Comparison of ENCODE assay signal across 15 mouse cellular contexts in the genomic region with DNA sequence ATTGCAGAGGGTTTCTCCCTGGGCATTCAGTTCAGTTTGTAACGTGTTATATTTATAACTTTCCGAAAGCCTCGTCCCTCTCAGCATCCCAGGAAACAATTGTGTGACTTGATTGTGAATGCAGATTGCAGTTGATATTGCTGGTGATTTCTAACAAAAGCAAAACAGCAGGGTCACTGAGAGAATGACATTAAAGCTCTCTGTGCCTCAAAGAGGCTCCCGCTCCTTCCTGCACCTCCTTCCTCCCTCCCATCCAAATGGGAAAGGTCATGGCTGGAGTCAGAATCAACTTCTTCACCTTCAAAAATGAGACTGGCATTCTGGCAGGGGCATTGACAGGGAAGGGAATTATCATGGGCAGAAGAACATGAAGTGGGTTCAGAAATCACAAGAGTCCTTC.
"Had no signal": no experiment of that assay in that cellular context is flagged by ENCODE, and none has a peak within 500 bp of the region (broad histone marks: within the 10 kb centered on the region; RNA-seq: fewer than 3 reads in every experiment).

No protein-coding gene starts in this region.

- DNase-seq: cerebellum, adult 8-10 months; cerebellum, adult 9-10 months; cerebellum, adult 9-11 months; cerebellum, postnatal 10 days; cerebellum, postnatal 14 days; cerebellum, postnatal 25 days; cerebellum, postnatal 36 days; embryo, embryonic 11 days; forebrain, postnatal 0 days; gastrocnemius, adult 2 months; gastrocnemius, postnatal 10 days; gastrocnemius, postnatal 14 days; gastrocnemius, postnatal 25 days; gastrocnemius, postnatal 36 days; heart, adult 2 months had no signal
